Mouse (Mus musculus) 3T3-L1 (cell line): ENCODE measurements at regions not wholly inside any gene's neighbourhood (a gene's known extent, or its start where the extent isn't known, plus 50 kb on each side); places are given as distances from the start of the nearest gene placed in this dataset.
A peak's percentile ranks its signal among the peaks of the same experiment; 100 is the strongest.

Source experiments
- DNase-seq: peaks from one replicate; pipeline ENCODE4 v3.0.0-alpha.2; 2015; ENCODE audit warnings: low read depth, low spot score

GRCm38 (mm10) chr5:57396376-57396775, 321.4 kb upstream of the Pcdh7 start:
- peak; percentile 31 for DNase-seq

- no peak for DNase-seq
Measured at GRCm38 (mm10) chr5:57418216-57418615, 299.6 kb upstream of the Pcdh7 start.

- DNase-seq, result no peak
Measured at GRCm38 (mm10) chr5:57451050-57451449, 266.7 kb upstream of the Pcdh7 start.

GRCm38 (mm10) chr5:57451504-57451903, 266.3 kb upstream of the Pcdh7 start:
- no peak for DNase-seq

DNA sequence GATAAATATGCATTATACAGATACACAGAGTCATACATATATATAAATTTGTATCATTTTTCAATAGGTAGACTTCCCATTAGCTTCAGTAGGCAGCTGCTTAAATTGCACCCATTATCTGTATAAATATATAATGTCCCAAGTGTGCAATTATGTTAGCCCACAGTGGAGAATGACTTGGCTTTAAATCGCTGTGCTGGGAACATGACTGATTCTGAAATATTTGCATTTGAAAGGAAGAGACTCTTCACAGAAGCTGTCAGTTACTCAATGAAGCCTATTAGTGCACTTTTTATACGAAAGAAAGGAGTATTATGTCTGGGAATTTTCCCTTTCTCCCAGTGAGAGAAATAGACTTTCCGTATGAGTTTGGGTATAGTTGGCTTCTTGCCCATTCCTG, 242.8 kb upstream of the Pcdh7 start:
- no peak for DNase-seq

DNA sequence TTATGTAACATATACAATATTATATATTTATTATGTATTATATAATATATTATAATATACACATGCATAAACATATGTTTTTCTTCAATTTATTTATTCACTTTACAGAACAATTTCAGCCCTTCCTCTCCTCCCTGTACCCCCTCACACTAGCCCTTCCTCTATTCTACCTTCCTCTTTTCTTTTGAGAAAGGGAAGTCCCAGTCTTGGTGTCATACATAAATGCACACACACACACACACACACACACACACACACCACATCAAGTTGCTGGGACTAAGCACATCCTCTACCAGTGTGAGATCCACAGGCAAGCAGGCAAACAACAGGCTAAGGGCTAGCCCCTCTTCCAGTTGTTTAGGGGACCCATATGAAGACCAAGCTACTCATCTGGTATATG, 239.9 kb upstream of the Pcdh7 start:
- no peak for DNase-seq
